Mouse (Mus musculus) limb, embryonic 14.5 days (tissue): ENCODE results near the gene Mmp17. TPM values are rescaled to one million over a fixed set of nuclear protein-coding genes. Genes with fewer than 3 reads are reported as not detected.

Source experiments
- ATAC-seq: fragments of 200-750 bp; cut with Nextera tagmentation; 2 replicates; pipeline ENCODE4 v1.8.0; 2017; ENCODE audit warnings: low read depth, moderate number of reproducible peaks, moderate TSS enrichment; ENCODE audit not compliant: low FRiP score
- DNase-seq: peaks from one replicate; pipeline ENCODE4 v3.0.0-alpha.2; 2015; ENCODE audit warnings: low spot score
- H3K27ac ChIP-seq: fragments of 300-500 bp; sonication (generic); replicated peaks from 2 replicates; pipeline ENCODE4 v1.5.1; 2014; ENCODE audit warnings: low read depth, mild to moderate bottlenecking, low read length, moderate library complexity, mixed read lengths
- H3K27me3 ChIP-seq: fragments of 300-500 bp; sonication (generic); 2 replicates; pipeline ENCODE4 v1.6.1; 2014; ENCODE audit warnings: low read length, mixed read lengths; ENCODE audit not compliant: control insufficient read depth, insufficient read depth
- H3K36me3 ChIP-seq: fragments of 300-500 bp; sonication (generic); 2 replicates; pipeline ENCODE4 v1.6.1; 2014; ENCODE audit warnings: mild to moderate bottlenecking, low read length, moderate library complexity, mixed read lengths; ENCODE audit not compliant: control insufficient read depth, insufficient read depth
- H3K4me1 ChIP-seq: fragments of 300-500 bp; sonication (generic); 2 replicates; pipeline ENCODE4 v1.6.1; 2014; ENCODE audit warnings: antibody characterized with exemption, low read length, mixed read lengths; ENCODE audit not compliant: control insufficient read depth, insufficient read depth
- H3K4me2 ChIP-seq: fragments of 300-500 bp; sonication (generic); replicated peaks from 2 replicates; pipeline ENCODE4 v1.6.1; 2014; ENCODE audit warnings: low read depth, mild to moderate bottlenecking, low read length, moderate library complexity; ENCODE audit not compliant: severe bottlenecking
- H3K4me3 ChIP-seq: fragments of 300-500 bp; sonication (generic); replicated peaks from 2 replicates; pipeline ENCODE4 v1.5.1; 2014; ENCODE audit warnings: low read length
- H3K9ac ChIP-seq: fragments of 300-500 bp; sonication (generic); 2 replicates; pipeline ENCODE4 v1.6.1; 2014; ENCODE audit warnings: mild to moderate bottlenecking, low read depth, low read length, moderate library complexity; ENCODE audit not compliant: severe bottlenecking
- H3K9me3 ChIP-seq: fragments of 300-500 bp; sonication (generic); 2 replicates; pipeline ENCODE4 v1.6.1; 2016; ENCODE audit warnings: low read length; ENCODE audit not compliant: control insufficient read depth
- POLR2A ChIP-seq: fragments of 200-500 bp; IDR thresholded peaks from 2 replicates; pipeline ENCODE4 v1.8.0; 2012; ENCODE audit warnings: inconsistent platforms, mild to moderate bottlenecking, moderate library complexity, borderline replicate concordance; ENCODE audit not compliant: insufficient read depth, insufficient read length; ENCODE audit errors: extremely low read depth
- WGBS: fragments of 180-500 bp; shearing (Covaris S2); extraction: QIAGEN DNeasy Blood & Tissue Kit; methylation state at CpG from one replicate; pipeline ENCODE4 v1.1.7; 2014; 5-methylcytosine and 5-hydroxymethylcytosine counted together
- polyA plus RNA-seq, 2 experiments: library from polyadenylated mRNA; depleted of rRNA in 1 of 2; stranded (reverse) in 1 of 2; unstranded in 1 of 2; fragments of >200 nt; fragmentation: Nextera tagmentation in 1 of 2; extraction: Ambion mirVana in 1 of 2; gene quantifications; 2 replicates each; pipeline versions ENCODE4 v1.2.1 to v1.2.3; 2012 to 2014

Gene Mmp17
- polyA plus RNA-seq, 2 experiments, result 1.5 to 2.4 TPM

- no peak for TF ChIP-seq POLR2A
- no peak for ATAC-seq
Measured at GRCm38 (mm10) chr5:129650858-129651257, 66.9 kb downstream of the Mmp17 start.

GRCm38 (mm10) chr5:129657016-129657415 is 73.0 kb downstream of the Mmp17 start:
- ATAC-seq, result no peak
- peaks cover 50% of the 10 kb centered on the region for H3K36me3 ChIP-seq

More at GRCm38 (mm10) chr5:129650858-129651257, 66.9 kb downstream of the Mmp17 start:
- Histone ChIP-seq H3K9me3 (no peaks in the 10 kb centered on the region), H3K36me3 (peaks cover 5% of the 10 kb centered on the region; the same call in 1 of the 2 replicates), H3K4me3 (no peak overlapping the region), H3K4me2 (no peak overlapping the region), H3K27ac (no peak overlapping the region), H3K9ac (no peak overlapping the region), H3K4me1 (no peaks in the 10 kb centered on the region), H3K27me3 (no peaks in the 10 kb centered on the region)
- 97% methylated on average over 5 of the region's 5 CpGs for WGBS
- DNase-seq, result no peak

GRCm38 (mm10) chr5:129657931-129658330 is 74.0 kb downstream of the Mmp17 start:
- Histone ChIP-seq H3K9me3 (no peaks in the 10 kb centered on the region), H3K4me2 (no peak overlapping the region), H3K27ac (no peak overlapping the region), H3K9ac (no peak overlapping the region), H3K4me3 (no peak overlapping the region), H3K36me3 (peaks cover 50% of the 10 kb centered on the region), H3K27me3 (no peaks in the 10 kb centered on the region), H3K4me1 (no peaks in the 10 kb centered on the region)
- DNase-seq (no peak), ATAC-seq (no peak)
- 96% methylated on average over 15 of the region's 15 CpGs for WGBS
- no peak for TF ChIP-seq POLR2A

More at GRCm38 (mm10) chr5:129657016-129657415, 73.0 kb downstream of the Mmp17 start:
- TF ChIP-seq POLR2A, result no peak
- no peaks in the 10 kb centered on the region for H3K27me3 ChIP-seq
- no peaks in the 10 kb centered on the region for H3K4me1 ChIP-seq
- H3K4me3 ChIP-seq, result no peak overlapping the region
- no peak for DNase-seq
- 96% methylated on average over 10 of the region's 10 CpGs for WGBS
- H3K9ac ChIP-seq, result no peak overlapping the region
- H3K27ac ChIP-seq, result no peak overlapping the region
- no peaks in the 10 kb centered on the region for H3K9me3 ChIP-seq
- H3K4me2 ChIP-seq, result no peak overlapping the region

Other genes starting within 250 kb of the Mmp17 start
- gene Sfswap, start 82.9 kb upstream of the Mmp17 start, polyA plus RNA-seq (2012; rRNA removed), result 168 and 178 TPM in 2 replicates
- gene Sfswap, start 82.9 kb upstream of the Mmp17 start, polyA plus RNA-seq (2014; fragmentation: Nextera tagmentation; extraction: Ambion mirVana), result 53.8 and 62.5 TPM in 2 replicates
- gene Zfp11, start 85.9 kb downstream of the Mmp17 start, polyA plus RNA-seq (2012; rRNA removed), result 4.8 and 5.0 TPM in 2 replicates
- gene Zfp11, start 85.9 kb downstream of the Mmp17 start, polyA plus RNA-seq (2014; fragmentation: Nextera tagmentation; extraction: Ambion mirVana), result 3.8 and 4.6 TPM in 2 replicates
- gene Sept14, start 124.3 kb downstream of the Mmp17 start, polyA plus RNA-seq (2012; rRNA removed), result not detected in 2 replicates
- gene Sept14, start 124.3 kb downstream of the Mmp17 start, polyA plus RNA-seq (2014; fragmentation: Nextera tagmentation; extraction: Ambion mirVana), result not detected in 2 replicates
- gene Mrps17, start 131.3 kb downstream of the Mmp17 start, polyA plus RNA-seq (2012; rRNA removed), result 110 and 133 TPM in 2 replicates
- gene Mrps17, start 131.3 kb downstream of the Mmp17 start, polyA plus RNA-seq (2014; fragmentation: Nextera tagmentation; extraction: Ambion mirVana), result 201 and 209 TPM in 2 replicates
- 86.1 and 88.5 TPM in 2 replicates for gene Nipsnap2, start 140.9 kb downstream of the Mmp17 start, polyA plus RNA-seq (2012; rRNA removed)
- gene Nipsnap2, start 140.9 kb downstream of the Mmp17 start, polyA plus RNA-seq (2014; fragmentation: Nextera tagmentation; extraction: Ambion mirVana), result 114 and 117 TPM in 2 replicates
- gene Psph, start 203.3 kb downstream of the Mmp17 start, polyA plus RNA-seq (2012; rRNA removed), result 14.5 and 15.9 TPM in 2 replicates
- gene Psph, start 203.3 kb downstream of the Mmp17 start, polyA plus RNA-seq (2014; fragmentation: Nextera tagmentation; extraction: Ambion mirVana), result 28.5 and 34.1 TPM in 2 replicates